Mouse (Mus musculus): ENCODE results near the gene Ypel2.
A peak's percentile ranks its signal among the peaks of the same experiment; 100 is the strongest.
"Not testable (repeated sequence)": the region's sequence is repeated elsewhere in the genome, so short reads cannot be mapped to it uniquely, and the experiment has no call there.

Gene Ypel2

DNA sequence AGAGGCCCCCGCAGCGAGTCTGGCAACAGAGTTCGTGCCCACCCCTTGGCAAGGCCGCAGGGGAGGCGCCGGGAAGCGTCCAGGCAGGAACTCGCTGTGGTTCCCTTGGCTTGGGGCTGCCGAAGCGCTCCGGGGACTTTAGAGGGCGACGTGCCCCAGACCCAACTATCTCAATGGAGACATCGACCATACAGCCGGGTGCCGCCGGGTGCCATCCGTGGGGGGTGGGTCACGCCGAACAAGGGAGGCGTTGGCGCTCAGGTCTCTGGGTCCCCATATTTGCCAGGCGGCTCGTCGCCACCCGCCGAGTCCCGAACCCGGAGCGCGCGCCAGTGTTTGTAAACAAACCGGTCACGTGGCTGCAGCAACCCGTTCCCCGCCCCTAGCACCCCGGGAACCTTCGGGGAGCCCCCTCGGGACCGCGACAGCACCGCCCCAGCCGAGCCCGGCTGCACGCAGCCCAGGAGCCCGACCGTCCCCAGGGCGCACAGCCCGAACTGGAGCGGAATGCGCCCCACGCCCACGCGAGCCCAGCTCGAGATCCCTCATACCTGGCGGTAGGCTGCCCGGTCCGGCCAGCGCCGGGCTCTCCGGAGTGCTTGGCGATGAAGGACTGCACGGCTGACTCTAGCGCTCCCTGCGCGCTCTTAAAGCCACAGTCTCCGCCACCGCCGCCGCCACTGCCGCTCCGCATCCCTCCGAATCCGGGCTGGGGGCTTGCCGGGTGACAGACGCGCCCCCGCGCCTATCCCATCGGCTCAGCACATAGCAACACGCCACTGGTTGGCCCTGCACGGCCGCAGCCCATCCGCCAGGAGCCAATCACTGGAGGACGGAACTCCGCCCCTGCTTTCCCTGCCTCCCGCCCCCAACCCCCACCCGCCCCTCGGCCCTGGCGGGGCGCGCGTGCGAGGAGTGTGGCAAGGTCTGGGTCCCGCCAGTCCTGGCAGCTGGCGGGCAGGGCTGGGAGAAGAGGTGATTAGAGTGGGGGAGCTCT, at the start of gene Ypel2:
Ypel2 (minus strand) TSS at position 667 of the 997 bp plus-strand sequence.
- DNase-seq = peak; percentile 98 to 99

DNA sequence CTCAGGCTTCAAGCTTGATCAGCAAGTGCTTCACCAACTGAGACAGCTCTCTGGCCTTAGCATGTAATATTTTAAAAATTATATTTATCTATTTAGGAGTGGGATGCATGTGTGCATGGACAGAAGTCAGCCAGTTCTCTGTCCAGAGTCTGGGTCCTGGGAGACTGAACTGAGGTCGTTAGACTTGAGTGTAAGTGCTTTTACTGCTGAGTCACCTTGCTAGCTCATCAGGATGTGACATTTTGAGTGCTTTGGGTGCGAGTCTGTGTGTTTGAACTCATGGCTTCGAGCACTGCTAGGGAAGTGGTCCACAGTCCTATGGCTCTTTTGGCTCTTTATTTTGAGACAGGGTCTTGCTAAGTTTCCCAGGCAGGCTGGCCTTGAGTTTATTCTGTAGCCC, 49.5 kb upstream of the Ypel2 start:
- DNase-seq = no peak

GRCm38 (mm10) chr11:87039307-87039963, 45.9 kb upstream of the Ypel2 start:
- DNase-seq = peak in 1 of 2 experiments; percentile 27

DNA sequence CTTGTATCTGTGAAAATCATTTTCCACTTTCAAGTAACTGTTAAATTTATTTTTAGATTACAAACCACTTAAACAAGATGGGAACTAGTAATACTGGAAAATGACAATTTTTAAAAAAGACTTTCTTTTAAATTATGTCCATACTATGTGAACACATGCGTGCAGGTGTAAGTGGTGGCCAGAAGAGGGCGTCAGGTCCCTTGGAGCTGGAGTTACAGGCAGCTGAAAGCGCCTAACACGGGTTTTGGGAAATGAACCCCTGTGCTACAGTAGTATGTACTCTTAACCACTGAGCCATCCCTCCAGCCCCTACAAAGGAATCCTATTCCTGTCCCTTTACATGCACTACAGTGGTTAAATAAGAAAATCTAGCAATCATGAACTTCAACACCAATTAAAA, 42.7 kb upstream of the Ypel2 start:
- DNase-seq = peak in 1 of 2 experiments; percentile 3

DNA sequence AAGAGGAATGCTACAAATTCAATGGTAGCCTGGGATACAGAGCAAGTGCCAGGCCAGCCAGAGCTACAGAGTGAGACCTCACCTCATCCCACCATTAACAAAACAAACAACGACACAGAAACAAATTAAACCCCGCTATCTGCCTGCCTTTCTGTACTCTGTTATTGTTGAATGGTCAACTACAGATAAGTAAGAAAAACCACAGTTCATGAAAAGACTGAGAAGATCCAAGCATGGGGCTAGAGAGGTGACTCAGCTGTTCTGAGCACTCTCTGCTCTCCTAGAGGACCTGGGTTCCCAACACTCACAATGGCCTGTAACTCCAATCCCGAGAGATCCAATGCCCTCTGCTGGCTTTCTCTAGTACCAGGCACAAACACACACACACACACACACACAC, 34.7 kb upstream of the Ypel2 start:
- no peak for DNase-seq

DNA sequence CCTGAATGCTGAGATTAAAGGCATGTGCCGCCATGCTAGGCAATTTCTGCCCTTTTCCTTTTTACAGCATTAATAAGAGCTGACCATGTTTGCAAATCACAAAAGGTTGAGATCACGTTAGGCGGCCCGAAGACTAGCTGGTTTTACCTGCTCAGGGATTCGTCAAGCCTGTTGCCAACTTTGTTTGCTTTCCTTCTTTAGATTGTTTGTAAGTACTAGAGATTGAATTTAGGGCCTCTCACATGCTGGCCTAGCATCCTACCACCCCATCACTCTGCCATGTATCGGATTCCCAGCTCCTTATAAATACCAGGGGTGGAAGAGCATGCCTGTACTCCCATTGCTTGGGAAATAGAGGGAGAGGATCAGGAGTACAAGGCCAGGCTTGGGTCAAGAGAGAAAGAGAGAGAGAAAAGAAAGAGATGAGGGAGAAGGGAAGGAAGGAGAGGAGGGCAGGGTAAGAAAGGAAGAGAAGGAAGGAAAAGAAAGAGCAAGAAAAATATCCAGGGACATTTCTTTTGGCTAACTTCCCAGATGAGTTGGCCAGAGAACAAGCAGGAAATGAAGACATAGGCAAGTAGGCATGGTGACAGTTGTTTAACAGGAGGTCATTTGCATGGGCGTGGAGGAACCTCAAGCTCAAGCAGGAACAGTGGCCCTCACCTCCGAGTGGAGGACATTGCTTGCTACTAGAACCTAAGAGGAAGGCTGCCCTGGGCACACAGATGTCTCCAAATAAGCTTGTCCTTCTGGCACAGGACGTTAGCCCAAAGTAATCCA, 32.8 kb upstream of the Ypel2 start:
- peak; percentile 21 to 28 for DNase-seq

DNA sequence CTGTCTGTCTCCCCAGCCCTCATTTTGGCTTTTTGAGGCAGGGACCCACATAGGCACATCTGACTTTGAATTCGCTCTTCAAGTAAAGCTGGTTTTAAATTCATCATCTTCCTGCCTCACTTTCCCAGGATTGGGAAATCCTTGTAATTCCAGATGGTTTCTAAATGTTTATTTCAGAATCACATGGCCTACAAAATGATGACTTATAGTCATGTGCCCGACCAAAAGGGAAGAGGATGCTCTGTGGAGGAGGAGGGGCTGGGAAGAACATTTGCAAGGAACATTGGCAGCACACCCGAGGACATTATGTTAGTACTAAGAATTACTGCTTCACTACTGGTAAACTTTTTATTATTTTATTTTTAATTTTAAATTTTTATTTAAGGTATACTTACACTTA, 31.8 kb upstream of the Ypel2 start:
- peak in 1 of 2 experiments; percentile 45 for DNase-seq

GRCm38 (mm10) chr11:87023240-87023639, 29.7 kb upstream of the Ypel2 start:
- not testable (repeated sequence) for DNase-seq

GRCm38 (mm10) chr11:87022765-87023164, 29.3 kb upstream of the Ypel2 start:
- no peak for DNase-seq

DNA sequence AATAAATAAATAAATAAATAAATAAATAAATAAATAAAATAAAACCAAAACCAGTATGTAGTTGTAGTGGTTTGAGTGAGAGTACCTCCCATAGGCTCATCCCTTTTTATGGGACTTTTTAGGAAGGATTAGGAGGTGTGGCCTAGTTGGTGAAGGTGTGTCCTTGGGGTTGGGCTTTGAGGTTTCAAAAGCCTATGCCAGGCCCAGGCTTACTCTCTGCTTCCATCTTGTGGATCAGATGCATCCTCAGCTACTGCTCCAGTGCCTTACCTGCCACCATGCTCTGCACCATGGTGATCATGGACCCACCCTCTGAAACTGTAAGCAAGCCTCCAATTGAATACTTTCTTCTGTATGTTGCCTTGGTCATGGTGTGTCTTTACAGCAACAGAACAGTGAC, 28.0 kb upstream of the Ypel2 start:
- DNase-seq = no peak

- no peak for DNase-seq
These were observed 26.9 kb upstream of the Ypel2 start for GRCm38 (mm10) chr11:87020449-87020848.

DNA sequence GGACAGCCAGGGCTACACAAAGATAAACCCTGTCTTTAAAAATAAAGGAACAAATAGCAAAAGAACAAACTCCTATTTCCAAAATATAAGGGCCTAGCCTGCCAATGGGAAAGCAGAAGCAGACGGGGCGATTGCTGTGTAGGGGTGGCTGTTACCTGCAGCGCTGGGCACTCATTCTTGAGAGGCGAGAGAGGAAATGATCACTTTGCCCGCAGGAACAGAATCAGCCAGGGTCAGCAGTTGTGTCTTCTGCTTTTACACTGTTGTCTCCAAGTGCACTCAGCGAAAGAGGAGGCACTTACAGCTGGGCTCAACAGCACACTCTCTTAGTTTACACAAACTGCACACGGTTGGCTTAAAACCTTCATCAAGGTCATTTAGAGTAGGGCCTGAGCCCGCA, 25.9 kb upstream of the Ypel2 start:
- DNase-seq = no peak

DNA sequence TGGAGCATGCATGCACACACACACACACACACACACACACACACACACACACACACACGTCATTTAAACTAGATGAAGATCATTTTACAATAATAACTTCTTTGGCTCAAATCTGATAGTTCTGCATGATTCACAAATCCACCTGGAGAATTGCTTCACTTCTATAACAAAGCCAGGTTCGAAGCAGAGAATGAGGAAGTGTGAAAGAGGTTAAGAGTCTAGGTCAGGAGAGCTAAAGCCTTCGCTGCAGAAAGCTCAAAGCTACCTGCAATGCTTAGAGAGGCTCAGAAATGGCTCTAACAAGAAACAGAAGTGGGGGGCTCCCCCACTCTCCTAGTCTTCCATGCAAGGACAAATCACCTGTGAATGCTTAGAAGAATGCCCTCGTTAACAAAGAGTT, 24.6 kb upstream of the Ypel2 start:
- no peak for DNase-seq

DNA sequence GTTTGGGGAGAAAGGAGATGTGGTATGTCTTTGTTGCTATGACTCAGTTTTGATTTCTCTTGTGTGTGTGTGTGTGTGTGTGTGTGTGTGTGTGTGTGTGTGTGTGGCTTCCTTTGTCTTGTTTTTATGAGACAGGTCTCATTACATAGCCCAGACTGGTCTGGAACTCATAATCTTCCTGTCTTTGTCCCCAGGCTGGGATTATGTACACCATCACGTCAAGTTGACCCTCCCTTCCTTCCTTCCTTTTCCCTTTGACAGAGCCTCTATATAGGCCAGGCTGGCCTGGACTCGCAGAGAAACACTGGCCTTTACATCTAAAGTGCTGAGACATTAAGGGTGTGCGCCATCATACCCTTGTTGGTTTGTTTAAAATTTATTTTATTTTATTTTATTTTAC, 22.2 kb upstream of the Ypel2 start:
- peak in 1 of 2 experiments; percentile 38 for DNase-seq

DNA sequence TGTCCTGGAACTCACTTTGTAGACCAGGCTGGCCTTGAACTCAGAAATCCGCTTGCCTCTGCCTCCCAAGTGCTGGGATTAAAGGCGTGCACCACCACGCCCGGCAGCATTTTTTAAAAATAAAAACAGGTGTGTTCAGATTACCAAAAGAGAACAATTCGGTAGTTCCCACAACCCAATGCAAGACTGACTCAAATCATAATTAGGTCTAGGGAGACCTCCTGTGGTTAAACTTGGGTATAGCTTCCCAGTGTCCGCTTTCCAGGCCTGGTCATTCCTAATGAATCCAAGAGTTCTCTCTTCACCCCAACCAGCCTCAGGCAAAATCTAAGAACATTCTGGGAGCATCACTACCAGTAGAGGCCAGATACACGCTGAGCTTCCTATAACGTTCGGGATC, 17.0 kb upstream of the Ypel2 start:
- DNase-seq = peak; percentile 64 to 77

DNA sequence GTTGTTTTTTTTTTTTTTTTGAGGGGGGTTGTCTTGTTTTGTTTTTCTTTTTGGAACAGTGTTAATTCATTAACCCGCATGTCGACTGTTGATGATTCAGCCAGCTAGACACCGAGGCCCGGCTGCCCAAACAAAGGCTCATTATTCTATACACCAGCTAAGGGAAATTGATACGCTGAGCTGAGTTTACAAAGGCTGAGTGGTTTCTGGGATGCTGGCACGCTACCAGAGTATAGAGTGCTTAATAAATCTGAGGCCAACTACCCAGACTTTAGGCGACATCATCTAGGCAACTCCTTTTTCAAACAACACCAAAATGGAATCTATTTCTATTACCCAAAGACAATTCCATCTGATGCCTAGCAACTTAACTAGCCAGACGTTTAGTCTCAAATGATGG, 13.9 kb upstream of the Ypel2 start:
- DNase-seq = no peak

DNA sequence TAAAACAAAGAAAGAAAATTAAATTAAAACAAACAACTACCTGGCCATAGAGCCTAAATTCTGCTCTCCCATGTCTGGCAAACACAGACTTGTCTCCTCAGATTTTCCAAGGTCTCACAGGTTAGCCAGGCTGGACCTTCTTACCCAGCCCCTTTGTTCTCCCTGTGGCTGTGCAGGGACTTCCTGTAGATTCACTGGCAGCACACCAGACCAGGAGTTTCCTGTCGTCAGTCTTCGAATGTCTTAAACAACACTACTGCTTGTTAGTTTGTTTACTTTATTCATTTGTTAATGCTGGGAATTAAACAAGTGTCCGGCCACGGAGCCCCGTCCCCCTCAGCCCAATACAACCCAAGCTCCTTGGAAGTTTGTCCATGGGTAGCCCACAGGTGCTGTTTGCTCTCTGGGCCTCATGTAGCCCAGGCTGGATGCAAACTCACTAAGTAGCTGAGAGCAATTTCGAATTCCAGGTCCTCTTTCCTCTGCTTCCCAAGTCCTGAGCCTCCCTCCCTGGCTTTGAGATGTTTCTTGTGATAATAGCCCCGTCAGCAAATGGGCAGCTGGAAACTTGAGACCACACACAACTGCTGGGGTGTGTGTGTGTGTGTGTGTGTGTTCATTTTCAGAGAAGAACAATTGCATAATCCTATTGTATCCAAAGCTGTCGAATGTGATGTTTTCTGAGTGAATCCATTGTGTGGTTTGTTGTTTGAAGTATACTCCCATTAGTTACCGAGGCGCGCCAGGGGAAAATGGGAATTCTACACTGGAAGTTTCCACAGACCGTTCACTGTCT, 11.7 kb upstream of the Ypel2 start:
- peak in 1 of 2 experiments; percentile 22 for DNase-seq

- DNase-seq = no peak
These were observed 8.7 kb upstream of the Ypel2 start for GRCm38 (mm10) chr11:87002078-87002829.

DNA sequence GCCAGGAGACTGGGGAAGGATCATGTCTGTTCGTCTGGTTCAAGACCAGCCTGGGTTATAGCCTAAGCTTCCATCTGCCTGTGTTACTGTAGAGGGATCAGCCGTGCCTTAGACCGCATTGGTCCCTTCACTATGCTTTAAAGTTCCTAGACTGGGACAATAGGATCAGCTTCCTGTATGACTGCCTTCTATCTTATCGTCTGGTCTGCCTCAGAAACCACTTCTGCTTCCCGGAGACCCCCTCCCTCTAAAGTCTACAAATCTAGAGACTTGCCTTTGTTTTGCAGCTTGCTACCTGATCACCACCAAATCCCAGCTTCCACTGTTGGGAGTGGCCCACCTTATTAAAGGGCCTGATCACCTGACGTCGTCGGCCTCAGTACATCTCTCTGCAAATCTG, 7.7 kb upstream of the Ypel2 start:
- no peak for DNase-seq

- no peak for DNase-seq
These were observed 2.8 kb upstream of the Ypel2 start for GRCm38 (mm10) chr11:86996266-86996665.

DNA sequence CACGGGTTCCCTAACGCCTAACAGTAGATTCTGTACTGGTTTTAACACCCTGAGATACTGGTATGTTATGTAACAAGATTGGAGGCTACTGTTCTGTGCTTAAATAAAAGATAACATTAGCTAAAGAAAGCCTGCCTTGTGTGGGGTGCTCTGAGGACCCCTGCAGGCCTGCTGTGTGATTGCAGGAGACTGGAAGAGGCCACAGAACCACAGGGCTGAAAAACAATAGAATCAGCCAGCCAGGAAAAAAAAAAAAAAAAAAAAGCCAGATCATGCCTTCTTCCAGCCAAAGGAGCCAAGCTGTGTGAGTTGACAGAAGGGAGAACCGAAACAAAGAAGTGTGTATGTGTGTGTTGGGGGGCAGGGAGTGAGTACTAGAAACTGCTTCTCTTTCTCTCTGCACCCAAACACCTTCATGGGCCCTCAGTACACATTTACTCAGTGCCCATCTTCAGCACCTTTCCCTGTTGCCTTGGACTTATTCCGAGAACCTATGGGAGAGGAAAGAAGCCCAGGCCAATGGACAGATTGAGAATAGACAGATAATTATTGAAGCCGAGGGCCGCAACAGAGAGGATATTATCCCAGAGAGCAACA, 2.2 kb upstream of the Ypel2 start:
- peak; percentile 65 to 70 for DNase-seq
